Mouse (Mus musculus): ENCODE results near the gene Cacnb4. TPM values are rescaled to one million over a fixed set of nuclear protein-coding genes. Genes with fewer than 3 reads are reported as not detected.

Cacnb4 gene
- total RNA-seq, 2 experiments from 2014 or later, result 0.09 TPM; not detected in 1

DNA sequence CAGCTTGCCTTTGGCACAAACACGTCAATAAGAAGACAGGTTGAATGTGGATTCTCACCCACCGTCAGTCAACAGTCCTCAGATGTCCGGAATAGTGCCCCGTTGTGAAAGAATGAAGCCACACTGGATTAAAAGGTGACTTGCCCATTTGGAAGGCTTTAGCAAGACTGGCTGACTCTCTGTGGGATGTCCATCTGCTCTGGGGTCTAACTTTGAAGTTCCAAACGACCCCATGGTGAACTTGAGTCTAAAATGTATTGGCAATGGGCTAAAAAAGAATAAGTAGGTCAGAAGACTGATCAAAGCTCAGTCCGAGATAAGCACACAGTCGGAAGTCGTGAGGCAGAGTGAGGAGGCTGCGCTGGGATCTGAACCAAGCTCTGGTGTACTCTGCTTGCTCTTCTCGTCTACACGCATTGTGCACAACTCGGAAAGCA lies 177.5 kb downstream of the Cacnb4 start:
- no peak for ATAC-seq (replicated peaks; ENCODE audit: low FRiP score, low TSS enrichment, poor library complexity, severe bottlenecking)

- ATAC-seq (replicated peaks; ENCODE audit: low FRiP score, low TSS enrichment, poor library complexity, severe bottlenecking), result no peak
Observed at GRCm38 (mm10) chr2:52495097-52495694, 181.4 kb downstream of the Cacnb4 start.

- no peak for ATAC-seq (replicated peaks; ENCODE audit: low FRiP score, low TSS enrichment, poor library complexity, severe bottlenecking)
Observed at GRCm38 (mm10) chr2:52494274-52494673, 182.4 kb downstream of the Cacnb4 start.

- no peak for ATAC-seq (replicated peaks; ENCODE audit: low FRiP score, low TSS enrichment, poor library complexity, severe bottlenecking)
Observed at GRCm38 (mm10) chr2:52492867-52493266, 183.8 kb downstream of the Cacnb4 start.

DNA sequence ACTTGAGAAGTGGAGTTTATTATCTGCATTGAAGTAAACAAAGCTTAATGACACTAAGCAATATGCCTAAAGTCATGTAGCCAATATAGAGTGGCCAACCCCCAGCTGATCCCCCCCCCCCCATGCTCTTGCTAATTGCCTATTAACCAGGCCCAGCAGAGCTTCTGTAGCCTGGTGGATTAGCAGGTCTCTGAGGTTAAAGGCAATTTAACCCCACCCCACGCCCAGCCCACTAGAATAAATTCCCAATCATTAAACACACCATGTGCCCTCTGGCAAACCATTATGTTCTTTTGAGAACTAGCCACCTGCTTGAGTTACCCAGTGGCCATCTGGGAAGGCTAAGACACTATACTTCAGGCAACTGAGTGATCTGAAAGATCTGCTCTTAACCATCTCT lies 186.8 kb downstream of the Cacnb4 start:
- no peak for ATAC-seq (replicated peaks; ENCODE audit: low FRiP score, low TSS enrichment, poor library complexity, severe bottlenecking)

DNA sequence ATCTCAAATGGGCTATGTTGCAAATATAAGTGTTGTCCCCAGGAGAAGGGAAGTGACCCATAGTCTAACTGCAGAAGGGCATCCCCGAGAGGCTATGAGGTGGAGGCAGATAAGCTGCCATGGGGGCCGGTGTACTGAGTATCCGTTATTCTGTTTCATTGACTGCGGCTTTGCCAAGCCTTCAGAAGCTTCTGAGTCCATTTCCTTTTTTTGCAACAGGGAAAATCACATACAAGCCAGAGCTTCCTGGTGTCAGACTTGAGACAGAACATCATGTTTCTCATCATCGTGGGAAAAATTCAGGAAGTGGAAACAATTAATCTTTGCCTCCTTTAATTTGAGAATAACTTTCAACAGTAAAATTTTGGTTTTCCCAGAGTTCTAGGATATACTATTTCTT lies 193.1 kb downstream of the Cacnb4 start:
- no peak for ATAC-seq (replicated peaks; ENCODE audit: low FRiP score, low TSS enrichment, poor library complexity, severe bottlenecking)

DNA sequence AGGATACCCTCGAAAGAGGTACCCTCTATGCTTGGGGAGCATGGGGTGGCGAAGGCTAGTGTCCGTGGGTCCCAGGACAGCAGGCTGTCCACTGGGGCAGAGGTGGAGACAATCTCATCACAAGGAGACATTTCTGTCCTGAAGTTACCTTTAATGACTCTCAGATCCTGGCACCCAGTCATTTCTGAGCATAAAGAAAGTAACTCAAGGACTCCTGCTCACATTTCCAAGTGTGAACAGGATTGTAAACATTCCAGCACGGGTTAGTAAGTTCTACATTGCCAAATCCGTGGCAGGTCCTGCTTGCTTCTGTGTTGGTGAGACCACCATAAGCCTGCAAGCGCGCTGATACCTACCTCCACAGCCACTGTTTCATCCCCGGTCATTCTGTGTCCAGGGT lies 196.2 kb downstream of the Cacnb4 start:
- ATAC-seq (replicated peaks; ENCODE audit: low FRiP score, low TSS enrichment, poor library complexity, severe bottlenecking), result no peak

- ATAC-seq (replicated peaks; ENCODE audit: low FRiP score, low TSS enrichment, poor library complexity, severe bottlenecking), result no peak
Observed at GRCm38 (mm10) chr2:52478501-52478900, 198.1 kb downstream of the Cacnb4 start.

GRCm38 (mm10) chr2:52477550-52477907 lies 199.1 kb downstream of the Cacnb4 start:
- no peak for ATAC-seq (replicated peaks; ENCODE audit: low FRiP score, low TSS enrichment, poor library complexity, severe bottlenecking)

- no peak for ATAC-seq (replicated peaks; ENCODE audit: low FRiP score, low TSS enrichment, poor library complexity, severe bottlenecking)
Observed at GRCm38 (mm10) chr2:52476801-52477549, 199.7 kb downstream of the Cacnb4 start.

DNA sequence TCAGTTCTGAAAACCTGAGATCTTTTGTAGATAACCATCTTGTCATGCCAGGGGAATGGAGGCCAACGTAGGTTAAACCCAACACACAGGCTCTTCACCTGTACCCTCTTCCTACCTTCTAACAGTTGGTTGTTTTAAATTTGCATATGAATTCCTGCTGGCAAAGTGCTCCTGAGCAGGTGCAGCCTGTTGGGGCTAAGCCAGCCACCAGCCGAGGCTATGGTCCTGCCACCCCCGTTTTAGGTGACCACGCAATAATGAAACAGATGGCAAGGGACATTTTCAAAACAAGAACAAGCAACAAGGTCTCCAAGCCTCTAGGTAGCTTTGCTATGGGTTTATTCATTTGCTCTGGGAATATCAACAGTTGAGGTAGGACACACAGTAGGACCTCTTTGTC lies 200.8 kb downstream of the Cacnb4 start:
- no peak for ATAC-seq (replicated peaks; ENCODE audit: low FRiP score, low TSS enrichment, poor library complexity, severe bottlenecking)

GRCm38 (mm10) chr2:52474570-52474969 lies 202.1 kb downstream of the Cacnb4 start:
- no peak for ATAC-seq (replicated peaks; ENCODE audit: low FRiP score, low TSS enrichment, poor library complexity, severe bottlenecking)

GRCm38 (mm10) chr2:52471545-52472291 lies 204.9 kb downstream of the Cacnb4 start:
- ATAC-seq (replicated peaks; ENCODE audit: low FRiP score, low TSS enrichment, poor library complexity, severe bottlenecking), result no peak

- ATAC-seq (replicated peaks; ENCODE audit: low FRiP score, low TSS enrichment, poor library complexity, severe bottlenecking), result no peak
Observed at GRCm38 (mm10) chr2:52470044-52470560, 206.5 kb downstream of the Cacnb4 start.

- ATAC-seq (replicated peaks; ENCODE audit: low FRiP score, low TSS enrichment, poor library complexity, severe bottlenecking), result no peak
Observed at GRCm38 (mm10) chr2:52467629-52468028, 209.0 kb downstream of the Cacnb4 start.

GRCm38 (mm10) chr2:52461206-52461967 lies 215.2 kb downstream of the Cacnb4 start:
- no peak for ATAC-seq (replicated peaks; ENCODE audit: low FRiP score, low TSS enrichment, poor library complexity, severe bottlenecking)

DNA sequence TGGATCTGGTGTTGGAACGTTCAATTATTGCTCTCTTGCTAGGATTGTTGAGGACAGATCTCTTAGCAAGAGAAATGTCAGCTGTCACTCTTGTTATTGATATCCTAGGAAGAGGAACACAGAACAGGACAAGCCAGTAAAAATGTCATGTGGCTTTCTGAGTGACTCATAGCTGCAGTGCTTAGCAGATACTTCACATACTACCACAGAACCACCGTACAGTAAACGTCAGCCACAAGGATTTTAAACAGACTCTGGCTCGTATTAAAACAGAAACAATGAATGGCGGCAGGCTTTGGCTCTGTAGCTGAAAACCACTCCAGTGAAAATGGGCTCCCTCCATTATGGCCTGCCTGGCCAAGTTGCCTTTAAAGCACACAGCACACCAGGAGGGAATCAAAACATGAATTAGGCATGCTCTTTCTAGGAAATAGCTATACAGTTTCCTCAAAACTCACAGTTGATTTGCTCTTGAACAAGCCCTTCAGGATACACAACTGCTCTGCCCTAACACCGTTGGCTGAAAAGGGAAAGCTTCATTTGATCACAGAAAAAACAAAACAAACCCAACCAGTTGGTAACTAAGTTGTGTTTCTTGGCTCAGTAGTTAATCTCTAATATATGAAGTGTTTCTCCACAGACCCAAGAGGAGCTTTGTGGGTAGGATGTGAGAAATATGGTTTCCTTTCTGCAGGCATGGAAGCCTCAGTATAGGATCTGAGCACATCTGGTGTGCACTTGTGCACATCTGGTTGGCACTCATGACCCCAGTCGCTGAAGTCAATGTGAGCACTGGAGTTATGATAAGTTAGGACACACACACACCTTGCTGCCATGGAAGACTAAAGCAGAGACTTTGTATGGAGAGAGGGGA lies 220.8 kb downstream of the Cacnb4 start:
- ATAC-seq (replicated peaks; ENCODE audit: low FRiP score, low TSS enrichment, poor library complexity, severe bottlenecking), result no peak

GRCm38 (mm10) chr2:52449818-52450217 lies 226.8 kb downstream of the Cacnb4 start:
- ATAC-seq (replicated peaks; ENCODE audit: low FRiP score, low TSS enrichment, poor library complexity, severe bottlenecking), result peak; percentile 53

- peak; percentile 84 for ATAC-seq (replicated peaks; ENCODE audit: low FRiP score, low TSS enrichment, poor library complexity, severe bottlenecking)
Observed at GRCm38 (mm10) chr2:52448916-52449315, 227.7 kb downstream of the Cacnb4 start.
